Mouse (Mus musculus) brain, embryonic 14.5 days (tissue): ENCODE measurements around the gene Flvcr2.
"Not testable (repeated sequence)": the region's sequence is repeated elsewhere in the genome, so short reads cannot be mapped to it uniquely, and the experiment has no call there.

Experiments used
- CTCF ChIP-seq: fragments of 200-500 bp; IDR thresholded peaks from 2 replicates; pipeline ENCODE4 v1.5.1; 2012; ENCODE audit warnings: inconsistent platforms, mild to moderate bottlenecking, moderate library complexity, borderline replicate concordance; ENCODE audit not compliant: insufficient read depth, insufficient read length; ENCODE audit errors: extremely low read depth
- POLR2A ChIP-seq: fragments of 200-500 bp; IDR thresholded peaks from 2 replicates; pipeline ENCODE4 v1.6.1; 2012; ENCODE audit warnings: mild to moderate bottlenecking, inconsistent platforms, borderline replicate concordance; ENCODE audit not compliant: poor library complexity, insufficient read depth, insufficient read length, severe bottlenecking; ENCODE audit errors: extremely low read depth

DNA sequence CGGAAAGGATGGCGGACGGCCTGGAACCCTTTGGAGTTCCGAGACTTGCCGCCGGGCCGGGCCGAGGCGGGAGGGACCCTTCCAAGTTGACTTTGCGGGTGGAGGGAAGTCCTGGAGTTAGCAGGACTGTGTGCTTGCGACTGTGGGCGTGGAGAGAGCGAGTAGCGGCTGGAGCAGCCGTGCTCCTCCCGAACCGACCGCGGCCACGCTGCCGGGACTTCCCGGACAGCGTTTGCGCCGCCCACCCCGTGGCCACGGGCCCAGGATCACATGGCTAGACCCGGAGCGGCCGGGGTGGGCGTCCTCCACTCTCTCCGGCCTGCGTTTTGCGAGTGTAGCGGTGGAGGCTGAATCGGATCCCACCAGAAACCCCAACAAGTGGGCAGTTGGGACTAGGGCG is 48.2 kb upstream of the Flvcr2 start:
- TF ChIP-seq CTCF, POLR2A: not testable (repeated sequence)
